Mouse (Mus musculus) Muller cell, postnatal 12 days (primary cell): Measurements from ENCODE around the gene Nolc1.
A peak's percentile ranks its signal among the peaks of the same experiment; 100 is the strongest.

Experiments
- DNase-seq: peaks from one replicate; pipeline ENCODE4 v3.0.0-alpha.2; 2015; ENCODE audit errors: inconsistent ontology term

Nolc1 gene

DNA sequence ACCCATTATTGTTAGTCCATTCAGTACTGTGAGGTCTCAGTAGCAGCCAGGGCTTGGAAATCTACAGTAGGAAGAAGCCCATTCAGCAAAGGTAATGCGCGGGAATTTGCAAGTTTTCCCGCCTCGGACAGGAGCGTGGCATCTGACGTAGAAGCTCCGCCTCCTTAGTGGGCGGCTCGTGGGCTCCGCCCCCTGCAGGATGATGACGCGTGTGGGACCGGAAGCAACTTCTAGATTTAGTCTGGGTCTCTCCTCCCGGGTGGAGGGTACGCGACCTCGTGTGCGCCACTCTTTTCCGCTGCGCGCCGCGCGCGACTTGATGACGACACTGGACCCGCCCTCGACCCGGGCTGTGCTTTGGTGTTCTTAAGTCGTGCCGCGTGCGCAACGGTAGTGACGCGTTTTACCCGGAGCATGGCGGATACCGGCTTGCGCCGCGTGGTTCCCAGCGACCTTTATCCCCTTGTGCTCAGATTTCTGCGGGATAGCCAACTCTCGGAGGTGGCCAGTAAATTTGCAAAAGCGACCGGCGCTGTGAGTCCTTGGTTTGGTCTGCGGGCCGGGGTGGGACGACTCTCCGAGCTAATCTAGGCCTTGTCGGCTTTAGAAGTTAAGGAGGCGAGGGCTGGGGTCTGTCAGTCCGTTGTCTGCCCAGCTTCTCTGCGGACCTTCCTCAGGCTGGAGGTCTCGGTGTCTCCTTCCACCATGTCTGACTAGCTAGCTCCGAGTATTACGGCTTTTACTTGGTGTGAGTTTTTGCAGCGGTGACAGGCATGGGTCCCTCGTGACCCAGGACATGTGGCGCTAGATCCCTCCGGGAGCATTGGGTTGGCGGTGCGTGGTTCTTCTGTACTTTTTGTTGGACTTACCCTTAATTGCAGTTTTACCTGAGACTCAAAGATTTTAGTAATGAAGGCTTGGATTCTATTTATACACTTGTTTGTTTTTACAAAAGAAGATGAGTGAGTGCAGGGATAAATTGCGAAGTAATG lies at the start of gene Nolc1:
Gene Nolc1, plus strand, starts transcription at position 248 of the 992 bp plus-strand sequence.
- peak; percentile 100 for DNase-seq

DNA sequence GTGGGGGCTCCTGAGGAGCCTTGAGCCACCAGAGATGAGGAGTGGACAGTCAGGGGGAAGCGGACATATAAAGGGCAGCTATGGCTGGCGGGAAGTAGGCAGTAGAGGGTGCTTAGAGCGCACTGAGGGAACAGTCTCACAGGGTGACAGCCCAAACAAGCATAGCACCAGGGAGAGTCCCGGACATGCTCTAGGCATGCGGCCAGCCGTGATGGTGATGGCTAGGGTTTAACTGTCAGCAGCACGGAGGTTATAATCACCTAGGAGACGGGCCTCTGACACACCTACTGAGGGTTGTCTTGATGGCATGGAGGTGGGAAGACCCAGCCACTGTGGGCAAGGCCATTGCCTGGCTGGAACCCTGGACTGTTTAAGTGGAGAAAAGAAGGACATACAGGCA lies 49.1 kb upstream of the Nolc1 start:
- no peak for DNase-seq

DNA sequence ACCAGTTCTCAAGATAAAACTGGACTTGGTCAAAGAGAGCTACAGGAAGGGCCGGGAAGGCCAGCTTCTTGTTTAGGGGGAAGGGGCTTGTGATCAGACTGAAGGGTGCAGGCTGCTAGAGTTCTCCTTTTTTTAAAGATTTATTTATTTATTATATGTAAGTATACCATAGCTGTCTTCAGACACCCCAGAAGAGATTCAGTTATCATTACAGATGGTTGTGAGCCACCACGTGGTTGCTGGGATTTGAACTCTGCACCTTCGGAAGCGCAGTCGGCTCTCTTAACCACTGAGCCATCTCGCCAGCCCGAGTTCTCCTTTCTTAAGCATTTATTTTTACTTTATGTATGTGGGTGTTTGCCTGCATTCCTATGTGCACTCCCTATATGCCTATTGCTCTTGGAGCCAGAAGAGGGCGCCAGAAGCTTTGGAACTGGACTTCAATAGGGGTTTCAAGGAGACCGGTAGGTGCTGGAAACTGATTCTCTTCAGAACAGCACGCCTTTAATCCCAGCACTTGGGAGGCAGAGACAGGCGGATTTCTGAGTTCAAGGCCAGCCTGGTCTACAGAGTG lies 46.8 kb upstream of the Nolc1 start:
- DNase-seq: no peak

DNA sequence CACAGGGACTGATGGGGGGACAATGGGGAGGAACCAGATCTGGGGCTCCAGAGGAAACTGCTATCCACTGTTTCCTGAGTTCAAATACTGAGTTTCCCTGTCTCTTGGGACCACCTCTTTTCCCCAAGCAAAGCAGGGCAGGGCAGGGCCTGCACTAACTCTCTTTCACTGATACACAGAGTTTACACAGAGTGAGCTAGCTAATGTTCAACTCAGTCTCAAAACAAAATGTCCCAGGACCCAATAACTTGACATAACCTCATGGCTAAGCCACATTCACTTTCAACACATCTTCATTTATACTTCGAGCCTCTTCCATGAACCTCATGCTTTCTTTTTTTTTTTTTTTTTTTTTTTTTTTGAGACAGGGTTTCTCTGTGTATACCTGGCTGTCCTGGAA lies 46.0 kb upstream of the Nolc1 start:
- no peak for DNase-seq

DNA sequence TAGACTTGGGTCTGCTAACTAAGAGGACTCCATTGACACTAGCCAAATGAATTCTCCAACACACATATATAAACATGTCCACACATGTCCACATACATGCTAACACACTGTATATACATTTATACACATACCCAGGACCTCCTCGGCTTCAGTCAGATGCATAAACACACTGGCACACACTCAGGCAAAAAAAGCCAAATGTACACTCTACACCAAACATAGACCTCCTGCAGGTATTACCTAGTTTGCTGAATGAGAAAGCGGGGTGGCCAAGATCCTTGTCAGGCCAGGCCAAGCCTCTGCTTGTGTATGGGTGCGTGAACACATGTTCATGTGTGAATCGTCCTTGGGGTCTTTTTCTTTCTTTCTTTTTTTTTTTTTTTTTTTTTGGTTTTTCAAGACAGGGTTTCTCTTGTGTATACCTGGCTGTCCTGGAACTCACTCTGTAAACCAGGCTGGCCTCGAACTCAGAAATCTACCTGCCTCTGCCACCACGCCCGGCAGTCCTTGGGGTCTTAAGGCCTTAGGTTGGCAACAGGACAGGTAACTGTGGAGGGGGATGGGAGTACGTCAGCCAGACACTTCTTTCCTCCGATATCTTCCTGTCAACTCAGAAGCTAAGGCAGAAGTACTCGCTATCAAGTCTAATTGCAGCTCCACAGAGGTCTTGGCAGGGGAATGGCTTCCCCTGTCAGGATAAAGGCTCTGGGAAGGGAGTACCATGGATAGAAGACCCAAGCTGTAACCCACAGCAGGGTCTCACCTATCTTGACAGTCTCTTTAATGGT lies 45.3 kb upstream of the Nolc1 start:
- no peak for DNase-seq

DNA sequence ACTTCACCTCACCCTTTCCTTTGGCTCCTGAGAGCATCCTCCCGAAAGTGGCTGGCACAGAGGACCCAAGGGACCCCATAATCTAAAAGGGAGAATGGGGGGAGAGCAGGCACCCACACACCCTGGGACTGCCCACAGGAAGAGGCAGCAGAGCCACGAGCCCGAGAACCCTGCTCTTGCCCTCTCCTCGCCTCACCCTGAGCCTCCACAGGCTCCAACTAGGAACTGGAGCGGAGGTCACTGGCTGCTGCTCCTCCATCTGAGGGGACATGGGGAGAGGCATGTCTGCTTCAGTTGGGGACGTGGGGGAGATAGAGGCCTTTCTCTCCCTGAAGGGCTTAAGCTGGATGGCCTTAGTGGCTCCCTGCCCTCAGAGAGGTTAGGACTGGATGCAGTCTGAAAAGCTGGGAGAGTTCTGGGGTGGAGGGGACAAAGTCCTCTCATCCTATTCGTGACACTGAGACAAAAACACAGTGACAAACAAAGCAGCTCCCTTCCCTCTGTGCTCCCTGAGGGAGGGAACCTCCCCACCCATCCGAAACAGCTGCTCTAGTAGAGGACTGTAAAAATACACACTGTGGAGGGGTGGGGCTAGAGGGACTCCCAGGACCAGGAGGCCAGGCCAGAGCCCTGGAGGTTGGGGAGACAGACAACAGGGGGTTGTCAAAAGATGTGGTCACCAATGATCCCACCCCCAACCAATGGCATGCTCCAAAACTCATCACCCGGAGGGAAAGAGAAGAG lies 43.8 kb upstream of the Nolc1 start:
- no peak for DNase-seq

DNA sequence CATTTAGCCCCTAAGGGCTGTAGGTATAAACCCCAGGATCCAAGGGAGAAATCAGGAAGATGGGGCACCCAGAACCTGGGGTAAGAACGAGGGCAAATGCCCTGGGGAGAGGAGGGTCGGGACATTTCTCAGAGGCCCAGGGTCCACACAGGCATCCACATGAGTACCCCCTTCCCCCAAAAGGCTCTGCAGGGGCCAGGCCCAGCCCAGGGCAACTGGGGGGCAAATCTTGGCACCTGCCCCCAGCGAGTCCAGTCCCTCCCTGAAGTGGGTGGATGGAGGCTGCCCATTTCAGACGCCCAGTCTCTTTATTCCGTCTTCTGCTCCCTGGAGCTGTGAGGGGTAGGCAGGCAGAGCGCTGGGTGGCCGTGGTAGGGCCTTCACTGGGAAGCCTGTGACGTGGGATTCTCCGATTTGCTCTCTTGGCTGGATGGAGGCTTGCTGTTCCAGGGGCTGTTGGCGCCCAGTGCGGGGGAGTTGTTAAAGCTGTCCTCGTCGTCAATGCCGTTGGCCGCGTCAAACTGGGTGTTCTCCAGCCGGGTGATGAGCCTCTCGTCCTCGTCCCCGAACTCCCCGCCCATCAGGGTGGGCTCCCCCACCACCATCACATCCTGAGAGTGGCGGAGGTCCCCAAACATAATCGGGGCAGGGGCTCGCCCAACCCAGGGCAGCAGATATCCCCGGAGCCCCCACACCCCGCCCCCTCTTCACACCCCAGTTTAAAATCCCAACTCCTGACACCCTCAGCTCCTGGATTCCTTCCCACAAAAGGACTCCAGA lies 42.7 kb upstream of the Nolc1 start:
- DNase-seq: no peak

DNA sequence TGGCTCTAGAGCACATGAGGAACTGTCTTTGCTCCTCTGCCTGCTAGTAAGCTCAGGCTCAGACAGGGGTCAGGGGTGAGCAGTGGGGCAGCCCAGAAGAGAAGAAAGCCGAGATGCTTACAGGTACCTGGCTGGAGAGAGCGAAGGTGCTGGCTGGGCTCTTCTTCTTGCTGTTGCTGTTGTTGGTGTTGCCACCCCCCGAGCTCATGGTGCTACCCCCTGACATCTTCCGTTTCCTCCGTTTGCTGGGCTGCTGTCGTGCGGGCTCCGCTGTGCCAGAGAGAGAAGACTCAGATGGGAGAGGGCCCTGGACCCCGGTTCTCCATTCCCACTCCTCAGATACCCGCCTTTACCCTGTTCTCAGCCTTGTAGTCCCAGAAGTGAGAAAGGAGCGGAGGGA lies 41.8 kb upstream of the Nolc1 start:
- no peak for DNase-seq

DNA sequence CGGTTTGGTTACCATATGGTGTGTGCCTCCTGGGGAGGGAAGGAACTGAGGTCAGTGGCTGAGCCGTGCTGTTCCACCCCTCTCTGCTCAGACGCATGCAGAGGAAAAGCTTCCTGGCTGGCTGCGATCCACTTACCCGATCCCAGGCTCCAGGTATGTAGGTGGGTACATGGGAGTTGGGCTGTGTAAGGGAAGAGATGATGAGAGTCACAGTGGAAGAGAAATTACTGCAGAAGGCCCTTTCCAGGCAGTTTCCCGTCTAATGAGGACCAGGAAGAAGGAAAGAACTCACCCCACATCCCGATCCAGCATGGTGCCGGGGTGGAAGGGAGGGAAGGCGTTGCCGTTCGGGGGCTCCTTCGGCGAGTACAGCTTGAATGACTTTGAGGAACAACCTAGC lies 39.7 kb upstream of the Nolc1 start:
- no peak for DNase-seq

DNA sequence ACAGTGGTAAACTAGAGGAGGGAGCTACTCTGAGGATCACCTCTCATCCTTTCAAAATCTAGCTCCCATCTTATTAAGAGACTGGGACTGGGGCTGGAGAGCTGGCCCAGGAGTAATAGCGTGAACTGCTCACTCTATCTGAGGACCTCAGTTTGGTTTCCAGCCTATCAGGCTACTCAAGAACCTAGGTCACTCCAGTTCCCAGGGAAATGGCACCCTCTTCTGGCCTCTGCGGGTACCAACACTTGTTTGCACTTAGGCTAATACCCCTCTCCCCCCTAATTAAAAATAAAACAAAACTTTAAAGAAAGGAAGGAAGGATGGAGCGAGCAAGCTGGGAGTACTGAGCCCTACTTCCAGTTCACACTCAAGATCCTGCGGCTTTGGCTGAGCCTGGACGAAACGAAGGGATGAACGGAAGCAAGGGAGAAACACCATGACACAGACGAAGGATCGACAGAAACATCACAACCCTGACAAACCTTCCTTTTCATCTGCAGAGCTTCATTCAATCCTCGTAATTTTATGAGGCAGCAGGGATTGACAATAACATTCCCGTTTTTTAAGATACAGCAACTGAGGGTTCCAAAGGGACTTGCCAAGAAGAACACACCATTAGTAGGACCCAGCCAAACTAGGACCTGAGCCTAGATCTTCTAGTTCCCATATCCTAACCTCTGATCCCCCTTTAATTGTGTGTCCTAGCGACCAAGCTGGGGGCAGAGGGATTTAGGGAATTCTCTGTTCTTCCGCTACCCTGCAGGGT lies 39.0 kb upstream of the Nolc1 start:
- no peak for DNase-seq

DNA sequence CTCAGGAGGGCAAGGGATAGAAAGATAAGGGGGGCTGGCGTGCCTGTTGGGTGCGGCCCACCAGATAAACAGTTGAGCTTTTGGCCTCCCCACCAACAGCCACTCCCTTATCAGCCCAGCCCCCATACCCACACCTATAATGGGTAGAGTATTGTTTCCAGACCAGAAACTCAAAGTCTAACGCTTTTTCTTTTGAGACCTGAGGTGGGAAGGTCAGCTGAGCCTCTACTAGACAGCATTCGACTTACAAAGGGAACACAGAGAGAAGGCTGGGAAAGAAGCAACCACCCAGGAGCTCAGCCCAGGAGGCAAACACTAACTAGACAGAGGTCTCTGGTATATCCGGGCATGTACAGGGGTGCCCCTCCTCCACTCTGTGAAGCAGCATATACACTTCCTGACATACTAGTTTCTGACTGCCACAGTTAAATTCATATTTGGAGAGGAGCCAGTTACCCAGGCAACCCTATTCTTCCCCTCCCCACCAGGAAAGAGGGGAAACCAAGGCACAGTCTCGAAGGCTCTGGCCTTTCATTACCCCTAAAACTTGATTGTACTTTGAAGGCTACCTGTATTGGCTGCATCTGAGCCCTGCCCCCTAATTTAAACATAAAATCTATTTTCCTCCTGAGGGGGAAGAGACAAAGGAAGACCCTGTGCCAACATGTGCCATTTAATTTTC lies 38.3 kb upstream of the Nolc1 start:
- DNase-seq: no peak

DNA sequence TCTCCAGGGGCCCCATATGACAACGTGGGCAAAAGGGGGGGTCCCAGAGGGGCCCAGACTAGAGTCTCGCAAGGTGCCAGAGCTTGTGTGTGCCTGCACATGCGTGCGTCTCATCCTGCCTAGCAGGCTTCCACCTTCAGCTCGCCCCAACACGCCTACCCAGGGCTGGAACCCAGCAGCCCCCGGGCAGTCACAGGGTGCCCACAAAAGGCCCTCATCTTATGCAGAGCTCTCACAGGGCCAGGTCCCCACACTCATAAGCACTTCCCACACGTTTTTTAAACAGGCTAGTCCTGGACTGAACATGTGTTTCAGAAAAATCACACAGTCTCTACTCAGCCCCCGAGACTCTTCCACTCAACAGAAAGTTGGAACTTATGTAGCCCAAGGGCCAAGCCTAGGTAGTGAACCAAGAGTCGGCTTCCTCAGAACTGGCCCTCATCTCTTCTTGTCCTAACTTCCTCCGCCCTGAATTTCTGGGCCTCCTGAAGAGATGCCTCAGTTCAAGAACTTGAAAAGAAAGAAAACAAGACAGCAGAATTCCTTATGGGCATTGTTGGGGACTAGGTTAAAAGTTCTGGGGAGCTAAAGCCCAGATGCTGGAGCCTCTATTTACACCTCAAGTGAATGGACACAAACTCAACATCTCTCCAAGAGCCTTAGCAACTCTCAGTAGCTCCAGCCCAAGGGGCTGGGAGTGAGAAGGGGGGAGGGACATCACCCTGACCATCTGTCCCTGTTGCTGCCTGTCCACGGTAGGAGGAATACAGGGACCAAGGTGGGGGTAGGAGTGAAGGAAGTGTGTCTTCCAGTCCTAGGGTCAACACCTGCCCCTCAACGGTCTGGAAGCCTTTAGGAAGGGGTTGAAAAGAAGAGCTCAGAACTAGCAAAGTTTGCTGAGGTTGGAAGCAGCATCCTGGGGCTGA lies 37.5 kb upstream of the Nolc1 start:
- DNase-seq: no peak

DNA sequence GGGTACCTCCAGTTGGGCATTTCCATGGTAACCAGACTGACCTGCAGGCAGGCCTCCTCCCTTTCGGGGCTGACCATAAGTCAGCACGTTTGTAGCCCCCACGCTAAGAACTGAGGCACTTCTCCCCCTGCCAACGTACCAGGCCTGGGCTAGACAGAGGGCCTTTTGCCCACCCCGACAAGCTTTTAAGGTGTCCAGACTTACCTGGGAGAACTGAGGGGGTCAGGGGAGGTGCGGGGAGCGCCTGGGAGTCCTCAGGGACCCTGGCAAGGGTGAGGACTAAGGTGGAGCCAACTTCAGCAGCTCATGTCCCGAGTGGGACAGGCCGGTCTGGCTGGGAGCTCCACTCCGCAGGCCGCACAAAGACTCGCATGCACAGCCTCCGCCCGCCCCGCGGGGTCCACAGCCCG lies 36.8 kb upstream of the Nolc1 start:
- DNase-seq: no peak

DNA sequence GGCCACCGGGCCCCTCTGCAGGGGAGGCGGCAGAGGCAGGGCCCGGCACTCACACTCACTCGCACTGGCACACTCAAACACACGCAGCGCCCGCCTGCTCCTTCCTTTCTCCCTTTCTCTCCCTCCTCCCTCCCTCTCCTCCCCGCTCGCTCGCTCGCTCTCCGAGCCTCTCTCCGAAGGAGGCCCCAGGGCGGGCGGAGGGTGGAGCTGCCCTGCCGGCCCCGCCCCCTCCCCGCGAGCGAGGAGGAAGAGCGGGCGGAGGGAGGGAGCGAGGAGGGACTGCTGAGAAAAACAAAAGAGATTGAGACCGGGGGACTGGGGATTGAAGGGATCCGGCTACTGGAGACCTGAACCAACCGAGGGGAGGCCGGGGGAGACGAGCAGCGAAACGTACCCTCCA lies 36.2 kb upstream of the Nolc1 start:
- DNase-seq: peak; percentile 96

DNA sequence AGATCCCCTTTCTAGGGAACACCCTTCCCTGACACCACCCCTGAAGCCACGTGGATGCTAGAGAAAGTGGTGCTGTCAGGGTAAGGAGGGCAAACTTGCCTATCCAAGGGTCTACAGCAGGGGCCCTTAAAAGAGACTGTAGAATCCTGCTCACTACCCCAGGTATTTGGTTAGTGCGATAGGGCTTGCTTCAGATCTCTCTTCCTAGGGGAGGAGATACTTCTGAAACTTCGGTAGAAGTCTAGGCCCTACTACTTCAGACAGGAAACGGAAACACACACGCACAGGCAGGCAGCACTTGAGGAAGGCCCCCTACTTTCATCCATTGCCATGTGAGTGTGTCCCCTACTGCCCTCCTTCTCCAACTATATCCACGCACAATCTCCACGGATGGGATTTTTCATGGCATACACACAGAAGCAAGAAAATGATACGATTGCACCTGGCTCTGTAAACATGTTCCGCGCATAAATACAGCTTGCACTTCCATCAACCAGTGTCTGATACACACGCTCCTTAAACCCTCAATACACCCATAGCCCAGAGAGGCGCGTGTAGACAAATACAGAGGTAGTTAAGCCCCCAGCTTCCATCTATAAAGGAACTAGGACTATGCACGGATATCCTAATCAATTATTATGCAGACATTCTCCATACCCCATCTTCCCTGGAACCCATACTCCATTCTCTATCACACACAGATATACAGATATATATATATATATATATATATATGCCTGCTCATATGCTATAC lies 35.3 kb upstream of the Nolc1 start:
- DNase-seq: no peak

DNA sequence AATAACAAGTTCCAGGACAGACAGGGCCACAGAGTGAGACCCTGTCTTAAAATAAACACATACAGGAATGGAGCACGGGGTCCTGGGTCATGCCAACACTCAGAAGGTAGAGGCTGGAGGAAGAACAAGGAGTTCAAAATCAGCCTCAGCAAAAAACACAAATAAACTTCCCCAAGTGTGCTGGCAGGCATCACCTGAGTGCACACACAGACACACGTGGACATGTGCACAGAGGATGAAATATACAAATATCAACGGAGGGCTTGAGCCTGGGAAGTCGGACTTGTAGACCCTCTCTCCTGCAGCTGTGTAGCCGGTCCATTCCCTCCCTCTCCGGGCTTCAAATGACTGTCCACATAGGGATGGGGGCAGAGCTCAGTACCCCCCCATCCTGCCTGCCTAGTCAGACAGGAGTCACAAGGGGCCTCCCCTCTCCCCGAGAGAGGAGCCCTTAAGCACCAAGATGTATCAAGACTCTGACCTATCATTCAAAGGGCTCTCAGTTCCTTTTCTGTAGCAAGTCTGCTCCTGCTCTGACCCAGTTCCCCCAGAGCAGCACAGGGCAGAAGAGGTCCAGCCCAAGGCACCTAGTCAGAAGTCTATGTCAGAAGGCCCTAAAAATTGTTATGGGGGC lies 34.2 kb upstream of the Nolc1 start:
- DNase-seq: no peak

DNA sequence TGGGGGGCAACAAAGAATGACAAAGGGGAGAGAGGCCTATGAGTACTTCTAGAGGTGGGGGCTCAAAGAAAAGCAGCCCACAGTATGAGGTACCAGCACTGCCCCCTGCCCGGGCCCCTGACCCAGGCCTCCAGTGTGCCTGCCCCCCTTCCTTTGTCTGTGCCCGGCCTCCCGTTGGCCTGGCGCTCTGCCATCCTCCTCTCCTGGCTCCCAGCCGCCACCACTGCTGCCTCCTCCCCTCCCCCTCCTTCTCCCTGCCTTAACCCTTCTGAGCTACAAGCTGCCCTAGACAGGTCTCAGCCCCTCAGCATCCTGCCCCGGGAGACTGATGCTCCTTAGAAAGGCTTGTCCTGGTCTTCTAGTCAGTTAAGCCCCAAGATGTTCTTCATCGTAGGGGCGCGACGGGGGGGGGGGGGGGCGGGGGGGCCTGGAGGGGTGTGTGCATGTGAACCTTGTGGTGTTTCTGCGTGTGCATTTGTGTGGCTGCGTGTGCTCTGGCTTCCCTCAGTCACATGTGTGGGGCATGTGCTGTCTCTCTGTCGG lies 33.7 kb upstream of the Nolc1 start:
- DNase-seq: peak; percentile 92
